8 mouse cellular contexts compared by ENCODE assay signal in genomic region chr7:109082269-109083112, GRCm38 (mm10). TPM values are rescaled to one million over a fixed set of nuclear protein-coding genes. Genes with fewer than 3 reads are reported as not detected.
DNase-seq lines count a peak whose midpoint lies in the region; ATAC-seq and TF ChIP-seq lines count a peak whose summit lies in the region.

No protein-coding gene starts in this region.

- H3K27ac ChIP-seq in heart, embryonic 10.5 days = peak overlapping the region; percentile 29; the same call in 1 of the 2 replicates
- no peak overlapping the region for H3K27ac ChIP-seq in kidney, postnatal 0 days
- H3K27ac ChIP-seq in midbrain, embryonic 11.5 days (ENCODE audit: low read depth, low read length) = no peak overlapping the region; the same call in 1 of the 2 replicates

- peak; percentile 32 for DNase-seq in gastrocnemius, postnatal 10 days
- no peak for DNase-seq in gastrocnemius, adult 8-10 months (ENCODE audit: low spot score in 2 of 2)
- peak; percentile 51 for DNase-seq in c-Kit-positive CD71-negative TER-119-negative erythroid progenitor cells, embryonic 14.5 days (ENCODE audit: low read depth)
- DNase-seq in heart, embryonic 10.5 days (ENCODE audit: low spot score) = peak; percentile 77
- peak; percentile 69 for DNase-seq in kidney, postnatal 0 days (ENCODE audit: low spot score)
- peak; percentile 90 for DNase-seq in midbrain, embryonic 11.5 days (ENCODE audit: low spot score, missing footprints)
- DNase-seq in yolk sac, embryonic 10.5 days (ENCODE audit: low spot score) = peak; percentile 19
- DNase-seq in T-cell, adult 2 months (ENCODE audit: low spot score) = no peak

- H3K4me3 ChIP-seq in heart, embryonic 10.5 days = peak overlapping the region; percentile 78
- peak overlapping the region; percentile 35 for H3K4me3 ChIP-seq in kidney, postnatal 0 days (replicated peaks; ENCODE audit: low read depth, low read length)
- peak overlapping the region; percentile 83 for H3K4me3 ChIP-seq in midbrain, embryonic 11.5 days (ENCODE audit: low read depth, low read length)

- no peaks in the 10 kb centered on the region for H3K36me3 ChIP-seq in heart, embryonic 10.5 days
- no peaks in the 10 kb centered on the region for H3K36me3 ChIP-seq in kidney, postnatal 0 days (ENCODE audit: insufficient read depth, low read length)
- H3K36me3 ChIP-seq in midbrain, embryonic 11.5 days (ENCODE audit: control insufficient read depth, insufficient read depth, low read length) = no peaks in the 10 kb centered on the region

- no peaks in the 10 kb centered on the region for H3K9me3 ChIP-seq in heart, embryonic 10.5 days
- H3K9me3 ChIP-seq in kidney, postnatal 0 days (replicated peaks; ENCODE audit: low read length) = no peaks in the 10 kb centered on the region
- H3K9me3 ChIP-seq in midbrain, embryonic 11.5 days (ENCODE audit: control insufficient read depth, low read length) = no peaks in the 10 kb centered on the region

- WGBS in heart, embryonic 10.5 days = 21% methylated on average over 12 of the region's 12 CpGs
- WGBS in kidney, postnatal 0 days = 20% methylated on average over 12 of the region's 12 CpGs
- 18% methylated on average over 12 of the region's 12 CpGs for WGBS in midbrain, embryonic 11.5 days

- peaks cover 14% of the 10 kb centered on the region; the same call in 1 of the 2 replicates for H3K27me3 ChIP-seq in heart, embryonic 10.5 days (ENCODE audit: insufficient read depth, poor library complexity, severe bottlenecking)
- H3K27me3 ChIP-seq in kidney, postnatal 0 days (ENCODE audit: insufficient read depth, low read length) = no peaks in the 10 kb centered on the region
- no peaks in the 10 kb centered on the region for H3K27me3 ChIP-seq in midbrain, embryonic 11.5 days (ENCODE audit: control insufficient read depth, insufficient read depth, low read length)

- no peak for ATAC-seq in kidney, postnatal 0 days (replicated peaks; ENCODE audit: low FRiP score, low read depth)
- peak; percentile 30; the same call in 1 of the 2 replicates for ATAC-seq in midbrain, embryonic 11.5 days (ENCODE audit: low FRiP score)

- H3K4me1 ChIP-seq in heart, embryonic 10.5 days = peaks cover 5% of the 10 kb centered on the region; the same call in 1 of the 2 replicates
- H3K4me1 ChIP-seq in kidney, postnatal 0 days (replicated peaks; ENCODE audit: insufficient read depth, low read length) = peaks cover 6% of the 10 kb centered on the region; the same call in 1 of the 2 replicates
- peaks cover 9% of the 10 kb centered on the region for H3K4me1 ChIP-seq in midbrain, embryonic 11.5 days (ENCODE audit: control insufficient read depth, insufficient read depth, low read length)

- H3K4me2 ChIP-seq in kidney, postnatal 0 days (ENCODE audit: low read length) = peak overlapping the region; percentile 62
- peak overlapping the region; percentile 64 for H3K4me2 ChIP-seq in midbrain, embryonic 11.5 days

- TF ChIP-seq CTCF in kidney, postnatal 0 days (IDR thresholded peaks at IDR 0.05; ENCODE audit: low read depth) = no peak

- no peak overlapping the region for H3K9ac ChIP-seq in kidney, postnatal 0 days (ENCODE audit: low read depth, low read length)
- H3K9ac ChIP-seq in midbrain, embryonic 11.5 days (ENCODE audit: low read length) = peak overlapping the region; percentile 91

RNA-seq across cellular contexts. Expression of gene Ric3, which starts 0.6 kb away (rescaled TPM):
- total RNA-seq in gastrocnemius, postnatal 10 days (2021) = 1 to 10 TPM; 1.1 to 1.4 TPM
- 1 to 10 TPM; 1.7 to 3.5 (median 2.3) TPM for total RNA-seq in gastrocnemius, adult 8-10 months (2022)
- polyA plus RNA-seq in heart, embryonic 10.5 days (2016; fragmentation: Nextera tagmentation; extraction: Ambion mirVana) = 2.4 and 2.9 TPM in 2 replicates
- polyA plus RNA-seq in kidney, postnatal 0 days (2015; fragmentation: Nextera tagmentation; extraction: Ambion mirVana) = 0.66 and 1.2 TPM in 2 replicates
- polyA plus RNA-seq in midbrain, embryonic 11.5 days (2014; fragmentation: Nextera tagmentation; extraction: Ambion mirVana) = 21.3 and 22.7 TPM in 2 replicates

Comparison
In these comparisons a context has a peak if more than half of its experiments do, and no peak if none do; other contexts are left out.
1. DNase-seq: peak in gastrocnemius, postnatal 10 days (single experiment), c-Kit-positive CD71-negative TER-119-negative erythroid progenitor cells, embryonic 14.5 days (single experiment), heart, embryonic 10.5 days (single experiment), kidney, postnatal 0 days (single experiment), midbrain, embryonic 11.5 days (single experiment) and yolk sac, embryonic 10.5 days (single experiment); none in gastrocnemius, adult 8-10 months (0 of 2) and T-cell, adult 2 months (single experiment).
2. Peak in every context shown above with its lines, with median percentiles within 50 percentile points of each other: H3K4me3 ChIP-seq.